Mouse (Mus musculus): ENCODE results near the gene Lyst.

DNA sequence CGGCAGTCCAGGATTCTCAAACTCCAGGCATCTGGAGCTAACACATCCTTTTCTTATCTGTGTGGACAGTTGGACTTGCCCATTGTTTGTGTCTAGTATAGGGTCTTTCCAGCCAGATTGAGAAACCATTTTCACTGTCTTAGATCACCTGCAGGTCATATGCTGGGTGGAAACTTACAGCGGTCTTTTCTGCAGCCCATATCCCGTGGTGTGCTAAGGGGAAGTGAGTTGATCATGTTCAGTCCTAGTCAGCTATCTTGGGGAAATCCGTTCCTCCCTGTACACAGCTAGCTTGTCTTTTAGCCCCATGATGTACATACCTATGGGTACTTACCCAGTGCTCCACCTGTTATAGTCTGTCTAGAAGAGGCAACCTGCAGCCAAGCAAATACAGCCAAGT is 197.9 kb downstream of the Lyst start:
- TF ChIP-seq CTCF (IDR thresholded peaks at IDR 0.05; ENCODE audit: low read depth), result no peak
- TF ChIP-seq EP300 (IDR thresholded peaks at IDR 0.05; ENCODE audit: low read depth), result no peak

All from heart, postnatal 0 days (tissue).